Mouse (Mus musculus) layer of hippocampus, adult 18-20 months (tissue): ENCODE measurements at regions not wholly inside any gene's neighbourhood (a gene's known extent, or its start where the extent isn't known, plus 50 kb on each side); places are given as distances from the start of the nearest gene placed in this dataset.

Experiments used
- DNase-seq, 2 experiments: peaks; one replicate each; pipeline ENCODE4 v3.0.0; 2022; ENCODE audit warnings: low spot score in 2 of 2

- DNase-seq = peak; percentile 3 to 37
These were observed 471.1 kb downstream of the Nfib start for GRCm38 (mm10) chr4:82234443-82234842.

- DNase-seq = no peak
These were observed 479.1 kb downstream of the Nfib start for GRCm38 (mm10) chr4:82226197-82227119.

GRCm38 (mm10) chr4:82220724-82221123, 484.8 kb downstream of the Nfib start:
- no peak for DNase-seq

- DNase-seq = no peak
These were observed 485.3 kb downstream of the Nfib start for GRCm38 (mm10) chr4:82220120-82220714.

GRCm38 (mm10) chr4:82218616-82219015, 486.9 kb downstream of the Nfib start:
- DNase-seq = no peak

GRCm38 (mm10) chr4:82207031-82207430, 498.5 kb downstream of the Nfib start:
- peak in 1 of 2 experiments; percentile 53 for DNase-seq

- no peak for DNase-seq
These were observed 505.2 kb downstream of the Nfib start for GRCm38 (mm10) chr4:82200306-82200705.

GRCm38 (mm10) chr4:82199118-82199517, 506.4 kb downstream of the Nfib start:
- DNase-seq = no peak

GRCm38 (mm10) chr4:82197611-82198010, 507.9 kb downstream of the Nfib start:
- peak in 1 of 2 experiments; percentile 41 for DNase-seq

- no peak for DNase-seq
These were observed 509.4 kb downstream of the Nfib start for GRCm38 (mm10) chr4:82196024-82196647.

- DNase-seq = no peak
These were observed 511.6 kb downstream of the Nfib start for GRCm38 (mm10) chr4:82193905-82194304.

- no peak for DNase-seq
These were observed 518.7 kb downstream of the Nfib start for GRCm38 (mm10) chr4:82186892-82187291.

- no peak for DNase-seq
These were observed 521.6 kb downstream of the Nfib start for GRCm38 (mm10) chr4:82183974-82184373.

- DNase-seq = no peak
These were observed 527.4 kb downstream of the Nfib start for GRCm38 (mm10) chr4:82178112-82178511.

GRCm38 (mm10) chr4:82176723-82177122, 528.8 kb downstream of the Nfib start:
- no peak for DNase-seq

- DNase-seq = no peak
These were observed 532.0 kb downstream of the Nfib start for GRCm38 (mm10) chr4:82173461-82174085.

GRCm38 (mm10) chr4:82170930-82171329, 534.6 kb downstream of the Nfib start:
- no peak for DNase-seq

- DNase-seq = no peak
These were observed 537.5 kb downstream of the Nfib start for GRCm38 (mm10) chr4:82168032-82168431.

GRCm38 (mm10) chr4:82167396-82167795, 538.2 kb downstream of the Nfib start:
- DNase-seq = no peak

- no peak for DNase-seq
These were observed 538.7 kb downstream of the Nfib start for GRCm38 (mm10) chr4:82166826-82167225.

GRCm38 (mm10) chr4:82166087-82166486, 539.5 kb downstream of the Nfib start:
- DNase-seq = no peak

GRCm38 (mm10) chr4:82164058-82164457, 541.5 kb downstream of the Nfib start:
- no peak for DNase-seq
